ENCODE assay signal across 33 mouse cellular contexts in the genomic region with DNA sequence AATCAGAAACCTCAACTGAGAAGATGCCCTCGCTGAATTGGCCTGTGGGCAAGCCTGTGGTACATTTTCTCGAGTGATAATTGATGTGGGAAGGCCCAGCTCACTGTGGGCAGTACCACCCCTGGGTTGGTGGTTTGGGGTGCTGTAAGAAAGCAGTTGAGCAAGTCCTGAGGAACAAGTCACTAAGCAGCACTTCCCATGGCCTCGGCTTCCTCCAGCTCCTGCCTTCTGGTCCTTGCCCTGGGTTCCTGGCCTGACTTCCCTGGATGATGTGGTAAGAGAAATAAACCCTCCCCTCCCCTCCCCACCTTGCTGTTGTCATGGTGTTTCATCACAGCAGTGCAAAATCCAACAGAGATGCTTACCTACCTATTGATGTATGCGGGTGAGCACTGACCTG. TPM values are rescaled to one million over a fixed set of nuclear protein-coding genes. Genes with fewer than 3 reads are reported as not detected.
"Had no signal": no experiment of that assay in that cellular context is flagged by ENCODE, and none has a peak within 500 bp of the region (broad histone marks: within the 10 kb centered on the region; RNA-seq: fewer than 3 reads in every experiment).

No protein-coding gene starts in this region.

- H3K27ac ChIP-seq: gastrocnemius, adult 2 months; heart, embryonic 13.5 days; heart, embryonic 15.5 days; hindbrain, embryonic 13.5 days; hindbrain, embryonic 15.5 days; hindbrain, postnatal 0 days; kidney, embryonic 15.5 days; kidney, postnatal 0 days; left cerebral cortex, adult 2 months; limb, embryonic 10.5 days; limb, embryonic 12.5 days had no signal

- H3K36me3 ChIP-seq: heart, embryonic 13.5 days; heart, embryonic 15.5 days; hindbrain, embryonic 13.5 days; hindbrain, embryonic 15.5 days; kidney, embryonic 15.5 days; limb, embryonic 10.5 days; limb, embryonic 12.5 days had no signal

- H3K9ac ChIP-seq: heart, embryonic 13.5 days; heart, embryonic 15.5 days; hindbrain, embryonic 13.5 days; hindbrain, embryonic 15.5 days; kidney, embryonic 15.5 days; limb, embryonic 12.5 days had no signal

- H3K4me1 ChIP-seq: heart, embryonic 13.5 days; heart, embryonic 15.5 days; hindbrain, embryonic 13.5 days; hindbrain, embryonic 15.5 days had no signal

- ATAC-seq: forebrain, embryonic 16.5 days; hindbrain, postnatal 0 days; intestine, embryonic 16.5 days had no signal

- H3K27me3 ChIP-seq: heart, embryonic 13.5 days; heart, embryonic 15.5 days; hindbrain, embryonic 13.5 days; hindbrain, embryonic 15.5 days; kidney, embryonic 15.5 days; limb, embryonic 12.5 days had no signal

- DNase-seq: gastrocnemius, adult 2 months; gastrocnemius, postnatal 10 days; gastrocnemius, postnatal 25 days; heart, adult 18-20 months; heart, postnatal 14 days; heart, postnatal 36 days; kidney, adult 11 months; kidney, postnatal 14 days; layer of hippocampus, adult 9-11 months; liver had no signal

- H3K4me3 ChIP-seq: gastrocnemius, adult 2 months; heart, embryonic 13.5 days; heart, embryonic 15.5 days; hindbrain, embryonic 13.5 days; hindbrain, embryonic 15.5 days; kidney, embryonic 15.5 days; left cerebral cortex, adult 2 months; limb, embryonic 10.5 days; limb, embryonic 12.5 days had no signal

RNA-seq across cellular contexts. Expression of gene Gm9964, which starts 31.4 kb away (rescaled TPM):
- total RNA-seq: gastrocnemius, adult 2 months; gastrocnemius, postnatal 10 days; gastrocnemius, postnatal 25 days; gastrocnemius, postnatal 4 days; heart, adult 18-20 months; heart, postnatal 14 days; heart, postnatal 36 days; hematopoietic stem cell, adult 5-6 weeks; hindbrain, postnatal 0 days had no signal
- polyA plus RNA-seq: forebrain, embryonic 16.5 days; frontal cortex, adult 2 months; heart, embryonic 11.5 days; heart, embryonic 13.5 days; heart, embryonic 15.5 days; heart, postnatal 0 days; hindbrain, embryonic 11.5 days; hindbrain, embryonic 15.5 days; hindbrain, postnatal 0 days; intestine, embryonic 14.5 days; intestine, embryonic 16.5 days; kidney, adult 2 months; kidney, embryonic 15.5 days; kidney, postnatal 0 days; large intestine, adult 2 months; limb, embryonic 10.5 days; limb, embryonic 12.5 days; limb, embryonic 14.5 days; liver, embryonic 11.5 days had no signal
